Mouse (Mus musculus) stomach, embryonic 14.5 days (tissue): ENCODE measurements around the gene Stim1. TPM values are rescaled to one million over a fixed set of nuclear protein-coding genes. Genes with fewer than 3 reads are reported as not detected.

Experiments
- ATAC-seq: fragments of 200-750 bp; cut with Nextera tagmentation; 2 replicates; pipeline ENCODE4 v1.8.0; 2017; ENCODE audit warnings: low read depth, moderate TSS enrichment; ENCODE audit not compliant: insufficient number of reproducible peaks, insufficient read depth, low FRiP score
- H3K27ac ChIP-seq: fragments of 300-500 bp; sonication (generic); 2 replicates; pipeline ENCODE4 v1.5.1; 2014; ENCODE audit warnings: mild to moderate bottlenecking, low read length, moderate library complexity, mixed read lengths
- H3K27me3 ChIP-seq: fragments of 300-500 bp; sonication (generic); 2 replicates; pipeline ENCODE4 v1.6.1; 2014; ENCODE audit warnings: low read length, control low read depth, mixed read lengths; ENCODE audit not compliant: control insufficient read depth, insufficient read depth
- H3K36me3 ChIP-seq: fragments of 300-500 bp; sonication (generic); 2 replicates; pipeline ENCODE4 v1.6.1; 2014; ENCODE audit warnings: mild to moderate bottlenecking, control low read depth, low read length, moderate library complexity, mixed read lengths; ENCODE audit not compliant: control insufficient read depth, insufficient read depth
- H3K4me1 ChIP-seq: fragments of 300-500 bp; sonication (generic); 2 replicates; pipeline ENCODE4 v1.6.1; 2014; ENCODE audit warnings: low read length, control low read depth, mixed read lengths; ENCODE audit not compliant: control insufficient read depth, insufficient read depth
- H3K4me2 ChIP-seq: fragments of 300-500 bp; sonication (generic); replicated peaks from 2 replicates; pipeline ENCODE4 v1.6.1; 2014; ENCODE audit warnings: low read depth, low read length, control low read depth
- H3K4me3 ChIP-seq: fragments of 300-500 bp; sonication (generic); 2 replicates; pipeline ENCODE4 v1.5.1; 2014; ENCODE audit warnings: low read depth, low read length, control low read depth
- H3K9ac ChIP-seq: fragments of 300-500 bp; sonication (generic); replicated peaks from 2 replicates; pipeline ENCODE4 v1.6.1; 2014; ENCODE audit warnings: low read depth, mild to moderate bottlenecking, control low read depth, low read length, moderate library complexity, mixed read lengths
- H3K9me3 ChIP-seq: fragments of 300-500 bp; sonication (generic); 2 replicates; pipeline ENCODE4 v1.6.1; 2016; ENCODE audit warnings: low read depth, low read length, control low read depth; ENCODE audit not compliant: control insufficient read depth
- WGBS: fragments of 180-500 bp; shearing (Covaris S2); extraction: QIAGEN DNeasy Blood & Tissue Kit; methylation state at CpG from one replicate; pipeline ENCODE4 v1.1.7; 2014; 5-methylcytosine and 5-hydroxymethylcytosine counted together
- polyA plus RNA-seq: library from polyadenylated mRNA; unstranded; fragments of >200 nt; fragmentation: Nextera tagmentation; extraction: Ambion mirVana; gene quantifications from 2 replicates; pipeline ENCODE4 v1.2.1, GENCODE M21; 2014

The Stim1 gene
- polyA plus RNA-seq, 1 experiment from 2014 or later, result 24.9 TPM

DNA sequence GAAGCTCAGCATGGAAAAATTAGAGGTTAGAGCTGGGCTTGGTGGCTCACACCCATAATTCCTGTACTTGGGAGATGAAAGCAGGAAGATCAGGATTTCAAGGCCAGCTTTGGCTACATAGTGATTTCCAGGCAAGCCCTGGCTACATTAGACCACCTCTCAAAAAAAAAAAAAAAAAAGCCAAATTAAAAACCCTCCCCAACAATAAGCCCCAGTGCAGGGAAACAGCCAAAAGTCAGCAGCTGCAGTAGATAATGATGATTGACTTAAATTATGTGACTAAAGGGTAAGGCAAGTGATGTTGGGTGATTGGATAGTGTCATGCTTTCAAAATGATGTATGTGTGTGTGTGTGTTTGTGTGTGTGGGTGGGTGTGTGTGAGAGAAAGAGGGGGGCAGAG lies 47.3 kb downstream of the Stim1 start:
- H3K9me3 ChIP-seq, result no peaks in the 10 kb centered on the region
- ATAC-seq, result no peak
- no peaks in the 10 kb centered on the region for H3K4me1 ChIP-seq
- no peaks in the 10 kb centered on the region for H3K27me3 ChIP-seq
- H3K27ac ChIP-seq, result no peak overlapping the region
- no peak overlapping the region for H3K4me3 ChIP-seq
- H3K36me3 ChIP-seq, result no peaks in the 10 kb centered on the region
- no peak overlapping the region for H3K9ac ChIP-seq
- H3K4me2 ChIP-seq, result no peak overlapping the region

DNA sequence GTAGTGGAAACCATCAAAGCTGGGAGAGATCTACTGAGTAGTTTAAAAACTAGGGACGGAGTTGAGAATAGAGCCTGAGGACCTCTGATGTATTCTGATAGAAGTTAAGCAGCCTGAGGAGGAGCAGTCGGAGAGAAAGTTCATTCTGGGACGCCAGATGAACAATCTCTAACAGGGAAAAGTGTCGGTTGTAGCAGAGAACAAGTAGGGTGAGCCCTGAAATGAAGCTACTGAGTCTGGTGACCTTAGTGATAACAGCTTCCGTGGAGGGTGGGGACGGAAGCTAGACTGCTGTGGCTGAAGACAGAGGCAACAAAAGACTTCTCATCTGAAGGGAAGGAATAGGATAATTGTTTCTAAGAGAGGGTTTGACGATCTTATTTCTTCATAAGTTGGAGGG lies 47.8 kb downstream of the Stim1 start:
- Histone ChIP-seq H3K27ac (no peak overlapping the region), H3K36me3 (no peaks in the 10 kb centered on the region)
- WGBS, result 58% methylated on average over 7 of the region's 7 CpGs

DNA sequence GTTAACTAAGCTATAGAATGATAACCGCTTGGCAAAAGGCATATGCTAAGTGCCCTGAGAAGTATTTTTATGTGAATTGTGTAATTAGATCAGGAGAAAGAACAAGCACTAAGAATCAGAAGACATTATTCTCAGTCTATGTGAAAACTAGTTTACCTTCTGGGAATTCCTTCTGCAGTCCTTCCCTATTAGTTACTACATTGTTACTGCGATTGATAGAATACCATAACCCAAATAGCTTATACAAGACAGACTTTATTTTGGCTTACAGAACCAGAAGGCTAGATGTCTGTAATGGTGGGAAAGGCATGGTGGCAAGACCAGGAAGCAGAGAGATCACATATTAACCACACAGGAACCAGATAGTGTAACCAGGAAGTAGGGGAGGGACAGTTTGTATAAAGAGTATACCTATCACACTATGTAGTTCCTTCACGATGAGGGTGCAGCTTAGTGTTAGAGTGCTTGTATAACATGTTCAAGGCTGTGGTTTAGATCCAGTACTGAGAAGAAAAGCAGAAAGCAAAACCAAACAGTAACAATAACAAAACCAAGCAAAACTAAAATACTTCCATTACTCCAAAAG lies 50.1 kb downstream of the Stim1 start:
- H3K9ac ChIP-seq, result no peak overlapping the region
- H3K27ac ChIP-seq, result no peak overlapping the region
- H3K9me3 ChIP-seq, result no peaks in the 10 kb centered on the region
- WGBS, result 84% methylated on average over 3 of the region's 3 CpGs
- H3K27me3 ChIP-seq, result no peaks in the 10 kb centered on the region
- H3K4me3 ChIP-seq, result no peak overlapping the region
- H3K4me1 ChIP-seq, result no peaks in the 10 kb centered on the region
- H3K4me2 ChIP-seq, result no peak overlapping the region
- no peaks in the 10 kb centered on the region for H3K36me3 ChIP-seq
- ATAC-seq, result no peak

More for the DNA sequence above, 47.8 kb downstream of the Stim1 start:
- no peaks in the 10 kb centered on the region for H3K4me1 ChIP-seq
- H3K27me3 ChIP-seq, result no peaks in the 10 kb centered on the region
- ATAC-seq, result no peak
- H3K9ac ChIP-seq, result no peak overlapping the region
- H3K4me2 ChIP-seq, result no peak overlapping the region
- no peak overlapping the region for H3K4me3 ChIP-seq
- no peaks in the 10 kb centered on the region for H3K9me3 ChIP-seq

DNA sequence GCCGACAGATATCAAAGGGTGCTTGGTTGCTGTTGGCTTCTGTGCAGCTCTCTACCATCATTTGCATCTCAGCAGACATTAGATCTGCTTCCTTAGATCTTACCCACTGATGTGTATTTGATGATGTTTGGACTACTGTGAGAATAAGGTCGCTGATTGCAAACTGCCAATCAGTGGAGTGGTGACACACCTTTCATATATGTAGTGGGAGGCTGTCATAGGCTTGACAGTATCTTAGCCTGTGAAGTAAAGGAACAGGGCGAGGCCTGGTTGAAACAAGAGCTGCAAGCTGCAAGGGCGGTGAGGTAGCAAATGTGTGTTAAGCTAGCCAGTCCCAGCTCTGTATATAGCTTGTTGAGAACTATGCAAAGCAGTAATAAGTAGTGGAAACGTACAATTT lies 54.5 kb downstream of the Stim1 start:
- no peak overlapping the region for H3K9ac ChIP-seq
- no peaks in the 10 kb centered on the region for H3K4me1 ChIP-seq
- H3K27me3 ChIP-seq, result no peaks in the 10 kb centered on the region
- H3K36me3 ChIP-seq, result no peaks in the 10 kb centered on the region
- WGBS, result 79% methylated on average over 5 of the region's 5 CpGs
- no peaks in the 10 kb centered on the region for H3K9me3 ChIP-seq
- no peak overlapping the region for H3K4me3 ChIP-seq
- no peak overlapping the region for H3K4me2 ChIP-seq
- no peak overlapping the region for H3K27ac ChIP-seq
- ATAC-seq, result no peak

DNA sequence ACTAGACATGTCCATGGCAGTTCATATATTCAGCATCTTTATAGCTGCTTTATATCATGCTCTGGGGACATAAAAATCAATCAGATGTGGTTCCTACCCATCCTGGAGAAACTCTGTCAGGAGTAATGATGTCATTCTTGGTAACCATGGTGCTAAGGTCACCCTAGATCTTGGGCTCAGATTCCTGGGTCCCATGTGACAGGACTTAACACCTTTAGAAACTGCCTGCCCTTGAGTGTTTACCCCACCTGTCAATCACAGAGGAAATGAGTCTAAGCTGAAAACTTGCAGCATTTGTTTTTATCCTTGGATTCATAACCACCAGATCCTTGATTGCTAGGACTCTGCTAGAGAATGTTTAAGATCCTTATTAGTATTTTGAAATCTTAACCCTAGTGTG lies 58.7 kb downstream of the Stim1 start:
- H3K27me3 ChIP-seq, result no peaks in the 10 kb centered on the region
- no peak overlapping the region for H3K9ac ChIP-seq
- H3K36me3 ChIP-seq, result no peaks in the 10 kb centered on the region
- no peaks in the 10 kb centered on the region for H3K9me3 ChIP-seq
- no peak overlapping the region for H3K27ac ChIP-seq
- no peak overlapping the region for H3K4me2 ChIP-seq
- no peak overlapping the region for H3K4me3 ChIP-seq
- ATAC-seq, result no peak
- H3K4me1 ChIP-seq, result no peaks in the 10 kb centered on the region

DNA sequence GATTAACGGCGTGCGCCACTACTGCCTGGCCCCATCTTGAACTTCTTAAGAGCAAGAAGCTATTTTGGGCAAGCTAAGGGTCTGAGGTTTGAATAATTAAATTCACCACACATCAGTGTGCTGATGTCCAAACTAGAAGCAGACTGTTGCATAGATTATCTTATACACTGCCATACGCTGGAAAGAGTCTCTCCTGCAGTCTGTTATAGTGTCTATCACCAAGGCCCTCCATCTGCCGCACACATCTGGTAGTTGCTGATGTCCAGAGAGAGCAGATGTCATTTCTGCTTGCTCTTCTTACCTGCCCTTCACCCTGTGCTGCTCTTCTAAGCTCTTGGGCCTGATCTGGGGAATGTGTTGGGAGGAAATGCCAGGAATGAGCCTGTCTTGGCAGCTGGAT lies 62.7 kb downstream of the Stim1 start:
- Histone ChIP-seq H3K4me3 (no peak overlapping the region), H3K9ac (no peak overlapping the region), H3K4me1 (no peaks in the 10 kb centered on the region), H3K36me3 (no peaks in the 10 kb centered on the region), H3K4me2 (no peak overlapping the region), H3K27ac (no peak overlapping the region), H3K9me3 (no peaks in the 10 kb centered on the region), H3K27me3 (no peaks in the 10 kb centered on the region)
- ATAC-seq, result no peak
- WGBS, result 91% methylated on average over 5 of the region's 5 CpGs

DNA sequence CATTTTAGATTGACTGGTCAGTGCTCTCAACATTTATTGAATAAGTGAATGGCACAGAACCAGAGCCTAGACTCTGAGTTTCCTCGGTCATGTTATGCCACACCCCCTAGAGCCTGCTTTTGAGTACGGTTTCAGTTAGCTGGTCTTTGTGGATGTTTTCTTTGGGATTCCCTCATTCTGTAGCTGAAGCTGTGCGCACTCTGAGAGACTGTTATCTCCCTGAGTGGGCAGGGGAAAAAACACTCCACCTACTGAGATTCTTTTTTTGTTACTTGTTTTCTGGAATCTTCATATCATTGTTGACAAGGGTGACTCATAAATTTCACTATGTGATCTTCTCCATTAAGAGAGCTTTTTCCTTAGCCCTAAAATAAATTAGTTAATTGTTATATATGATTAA lies 63.9 kb downstream of the Stim1 start:
- WGBS, result 64% methylated on average over 3 of the region's 3 CpGs
- Histone ChIP-seq H3K27ac (no peak overlapping the region), H3K9ac (no peak overlapping the region), H3K27me3 (no peaks in the 10 kb centered on the region), H3K9me3 (no peaks in the 10 kb centered on the region), H3K36me3 (no peaks in the 10 kb centered on the region), H3K4me3 (no peak overlapping the region), H3K4me2 (no peak overlapping the region), H3K4me1 (no peaks in the 10 kb centered on the region)
- no peak for ATAC-seq

DNA sequence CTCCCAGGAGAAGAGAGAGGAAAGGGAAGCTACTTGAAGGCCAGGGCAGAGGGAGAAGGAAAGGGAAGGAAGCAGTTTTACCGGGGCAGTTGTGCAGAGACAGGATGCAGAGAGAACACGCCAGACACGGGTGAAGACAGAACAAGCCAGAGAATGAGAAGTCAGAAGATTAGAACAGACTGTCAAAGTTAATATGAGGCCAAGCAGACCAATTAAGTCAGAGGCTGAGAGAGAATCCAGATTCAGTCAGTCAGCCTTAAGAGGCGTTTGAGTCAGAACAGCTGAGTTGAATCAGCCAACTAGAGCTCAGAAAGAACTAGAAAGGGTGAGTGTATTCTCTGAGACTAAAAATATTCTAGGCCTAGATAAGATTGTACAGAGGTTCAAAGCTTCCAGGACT lies 66.1 kb downstream of the Stim1 start:
- Histone ChIP-seq H3K36me3 (no peaks in the 10 kb centered on the region), H3K4me2 (no peak overlapping the region), H3K4me1 (no peaks in the 10 kb centered on the region), H3K9me3 (no peaks in the 10 kb centered on the region), H3K4me3 (no peak overlapping the region), H3K27ac (0 out of 2 replicates have a peak overlapping the region, but pooled peaks have one; percentile 29), H3K9ac (no peak overlapping the region), H3K27me3 (no peaks in the 10 kb centered on the region)
- WGBS, result 32% methylated on average over 4 of the region's 4 CpGs
- peak; percentile 42; the same call in 1 of the 2 replicates for ATAC-seq

DNA sequence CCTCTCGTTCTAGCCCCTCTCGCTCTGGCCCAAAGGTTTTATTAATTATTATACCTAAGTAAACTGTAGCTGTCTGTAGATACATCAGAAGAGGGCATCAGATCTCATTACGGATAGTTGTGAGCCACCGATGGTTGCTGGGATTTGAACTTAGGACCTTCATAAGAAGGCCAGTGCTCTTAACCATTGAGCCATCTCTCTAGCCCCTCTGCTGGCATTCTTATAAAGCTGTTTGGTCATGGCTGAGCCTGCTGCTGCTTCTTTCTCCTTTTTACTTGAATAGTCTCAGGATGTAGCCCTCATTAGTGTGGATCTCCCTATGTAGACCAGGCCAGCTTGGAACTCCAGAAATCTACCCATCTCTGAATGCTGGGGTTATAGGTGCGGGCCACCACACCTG lies 69.7 kb downstream of the Stim1 start:
- Histone ChIP-seq H3K36me3 (no peaks in the 10 kb centered on the region), H3K9ac (no peak overlapping the region), H3K4me2 (no peak overlapping the region), H3K27ac (no peak overlapping the region), H3K4me1 (no peaks in the 10 kb centered on the region), H3K27me3 (no peaks in the 10 kb centered on the region), H3K4me3 (no peak overlapping the region), H3K9me3 (no peaks in the 10 kb centered on the region)
- no peak for ATAC-seq
- WGBS, result 95% methylated on average over 5 of the region's 5 CpGs
